Comparison of ENCODE assay signal across 10 mouse cellular contexts in the genomic region with DNA sequence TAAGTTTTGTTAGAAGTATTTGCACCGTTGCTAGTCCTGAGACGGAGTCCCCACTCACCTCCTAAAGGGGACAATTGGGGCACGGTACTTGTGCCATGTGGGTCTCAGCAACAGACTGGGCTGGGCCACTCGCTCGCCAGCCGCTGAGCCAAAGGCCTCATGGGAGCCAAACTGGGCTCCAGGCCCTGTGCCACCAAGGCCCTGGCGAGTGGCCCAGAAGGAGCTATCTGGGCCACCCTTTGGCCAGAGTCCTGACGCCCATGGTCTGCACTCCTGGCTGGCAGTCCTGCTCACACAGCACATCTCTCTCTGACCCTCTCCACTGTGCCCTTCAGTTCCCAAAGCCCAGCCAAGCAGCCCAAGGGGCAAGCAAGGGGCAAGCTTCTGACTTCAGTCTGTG.
DNase-seq lines count a peak whose midpoint lies in the region; ATAC-seq and TF ChIP-seq lines count a peak whose summit lies in the region.
"Had no signal": no experiment of that assay in that cellular context is flagged by ENCODE, and none has a peak within 500 bp of the region (broad histone marks: within the 10 kb centered on the region; RNA-seq: fewer than 3 reads in every experiment).

No protein-coding gene starts in this region.

- peak; percentile 71 for DNase-seq in hindbrain, postnatal 0 days (ENCODE audit: low spot score)
- no peak for DNase-seq in hindbrain, embryonic 14.5 days (ENCODE audit: low spot score)
- peak; percentile 81 to 84 for DNase-seq in cerebellum, adult 2 months
- peak; percentile 46 for DNase-seq in heart, adult 8-10 months (ENCODE audit: low spot score)
- peak; percentile 14 for DNase-seq in left cerebral cortex, adult 11 months (ENCODE audit: low spot score)
- no peak for DNase-seq in spleen, postnatal 36 days (ENCODE audit: low spot score in 2 of 2)
- DNase-seq in c-Kit-positive CD71-positive TER-119-positive erythroid progenitor cells, embryonic 14.5 days (ENCODE audit: low spot score), result no peak

- no peaks in the 10 kb centered on the region for H3K4me1 ChIP-seq in hindbrain, postnatal 0 days (ENCODE audit: insufficient read depth, low read length)
- H3K4me1 ChIP-seq in hindbrain, embryonic 14.5 days (replicated peaks; ENCODE audit: control insufficient read depth, insufficient read depth, low read length), result no peaks in the 10 kb centered on the region
- peaks cover 7% of the 10 kb centered on the region for H3K4me1 ChIP-seq in cerebellum, adult 2 months (ENCODE audit: control insufficient read depth, insufficient read depth, low read length)
- H3K4me1 ChIP-seq: megakaryocyte, embryonic 14.5 days; stomach, embryonic 15.5 days had no signal

- no peak for TF ChIP-seq CTCF in hindbrain, postnatal 0 days (IDR thresholded peaks at IDR 0.05; ENCODE audit: low read depth)
- TF ChIP-seq CTCF in cerebellum, adult 2 months (IDR thresholded peaks at IDR 0.05; ENCODE audit: borderline replicate concordance, insufficient read depth, low read depth, low read length), result no peak

- H3K9ac ChIP-seq in hindbrain, postnatal 0 days (replicated peaks; ENCODE audit: low read length), result no peak overlapping the region
- no peak overlapping the region for H3K9ac ChIP-seq in hindbrain, embryonic 14.5 days
- H3K9ac ChIP-seq: stomach, embryonic 15.5 days had no signal

- 49% methylated on average over 8 of the region's 8 CpGs for WGBS in hindbrain, postnatal 0 days
- 79% methylated on average over 8 of the region's 8 CpGs for WGBS in hindbrain, embryonic 14.5 days
- 8% methylated on average over 8 of the region's 8 CpGs for WGBS in cerebellum, adult 2 months

- no peaks in the 10 kb centered on the region for H3K9me3 ChIP-seq in hindbrain, postnatal 0 days (ENCODE audit: low read length)
- no peaks in the 10 kb centered on the region for H3K9me3 ChIP-seq in hindbrain, embryonic 14.5 days (ENCODE audit: control insufficient read depth, low read length)
- H3K9me3 ChIP-seq: stomach, embryonic 15.5 days had no signal

- no peak for TF ChIP-seq POLR2A in cerebellum, adult 2 months (IDR thresholded peaks at IDR 0.05; ENCODE audit: borderline replicate concordance, insufficient read depth, low read length)

- H3K36me3 ChIP-seq in hindbrain, postnatal 0 days (ENCODE audit: insufficient read depth, low read length), result no peaks in the 10 kb centered on the region
- no peaks in the 10 kb centered on the region for H3K36me3 ChIP-seq in hindbrain, embryonic 14.5 days (replicated peaks; ENCODE audit: control insufficient read depth, insufficient read depth)
- H3K36me3 ChIP-seq: stomach, embryonic 15.5 days had no signal

- H3K4me3 ChIP-seq in hindbrain, postnatal 0 days (ENCODE audit: low read length), result no peak overlapping the region
- no peak overlapping the region for H3K4me3 ChIP-seq in hindbrain, embryonic 14.5 days (replicated peaks; ENCODE audit: low read length)
- H3K4me3 ChIP-seq in cerebellum, adult 2 months (replicated peaks; ENCODE audit: insufficient read depth, low read depth, low read length), result no peak overlapping the region
- H3K4me3 ChIP-seq: megakaryocyte, embryonic 14.5 days; stomach, embryonic 15.5 days had no signal

- no peaks in the 10 kb centered on the region for H3K27me3 ChIP-seq in hindbrain, postnatal 0 days (ENCODE audit: insufficient read depth, low read length)
- no peaks in the 10 kb centered on the region for H3K27me3 ChIP-seq in hindbrain, embryonic 14.5 days (ENCODE audit: control insufficient read depth, insufficient read depth, low read length)
- H3K27me3 ChIP-seq in cerebellum, adult 2 months (ENCODE audit: control insufficient read depth, insufficient read depth, low read length), result no peaks in the 10 kb centered on the region
- H3K27me3 ChIP-seq: megakaryocyte, embryonic 14.5 days; stomach, embryonic 15.5 days had no signal

- no peak overlapping the region for H3K4me2 ChIP-seq in hindbrain, postnatal 0 days (ENCODE audit: low read depth, low read length)
- H3K4me2 ChIP-seq in hindbrain, embryonic 14.5 days (replicated peaks), result no peak overlapping the region
- H3K4me2 ChIP-seq: stomach, embryonic 15.5 days had no signal

- H3K27ac ChIP-seq in hindbrain, postnatal 0 days, result no peak overlapping the region
- H3K27ac ChIP-seq in hindbrain, embryonic 14.5 days, result no peak overlapping the region
- H3K27ac ChIP-seq in cerebellum, adult 2 months (ENCODE audit: insufficient read depth, low read length), result no peak overlapping the region
- H3K27ac ChIP-seq: stomach, embryonic 15.5 days had no signal

- peak; percentile 78; the same call in 1 of the 2 replicates for ATAC-seq in hindbrain, postnatal 0 days
- ATAC-seq in hindbrain, embryonic 14.5 days (ENCODE audit: low FRiP score), result no peak
- ATAC-seq in megakaryocyte-erythroid progenitor cell, adult 5-6 weeks (replicated peaks; ENCODE audit: low FRiP score, low TSS enrichment, poor library complexity, severe bottlenecking), result no peak

Comparison
In these comparisons a context has a peak if more than half of its experiments do, and no peak if none do; other contexts are left out.
1. DNase-seq: peak in hindbrain, postnatal 0 days (single experiment), cerebellum, adult 2 months (2 of 2), heart, adult 8-10 months (single experiment) and left cerebral cortex, adult 11 months (single experiment); none in hindbrain, embryonic 14.5 days (single experiment), spleen, postnatal 36 days (0 of 2) and c-Kit-positive CD71-positive TER-119-positive erythroid progenitor cells, embryonic 14.5 days (single experiment).